Mouse (Mus musculus) layer of hippocampus, adult 8-10 months (tissue): ENCODE measurements at regions not wholly inside any gene's neighbourhood (a gene's known extent, or its start where the extent isn't known, plus 50 kb on each side); places are given as distances from the start of the nearest gene placed in this dataset.

Source experiments
- DNase-seq, 2 experiments: peaks; one replicate each; pipeline ENCODE4 v3.0.0; 2022; ENCODE audit warnings: low spot score in 2 of 2

DNA sequence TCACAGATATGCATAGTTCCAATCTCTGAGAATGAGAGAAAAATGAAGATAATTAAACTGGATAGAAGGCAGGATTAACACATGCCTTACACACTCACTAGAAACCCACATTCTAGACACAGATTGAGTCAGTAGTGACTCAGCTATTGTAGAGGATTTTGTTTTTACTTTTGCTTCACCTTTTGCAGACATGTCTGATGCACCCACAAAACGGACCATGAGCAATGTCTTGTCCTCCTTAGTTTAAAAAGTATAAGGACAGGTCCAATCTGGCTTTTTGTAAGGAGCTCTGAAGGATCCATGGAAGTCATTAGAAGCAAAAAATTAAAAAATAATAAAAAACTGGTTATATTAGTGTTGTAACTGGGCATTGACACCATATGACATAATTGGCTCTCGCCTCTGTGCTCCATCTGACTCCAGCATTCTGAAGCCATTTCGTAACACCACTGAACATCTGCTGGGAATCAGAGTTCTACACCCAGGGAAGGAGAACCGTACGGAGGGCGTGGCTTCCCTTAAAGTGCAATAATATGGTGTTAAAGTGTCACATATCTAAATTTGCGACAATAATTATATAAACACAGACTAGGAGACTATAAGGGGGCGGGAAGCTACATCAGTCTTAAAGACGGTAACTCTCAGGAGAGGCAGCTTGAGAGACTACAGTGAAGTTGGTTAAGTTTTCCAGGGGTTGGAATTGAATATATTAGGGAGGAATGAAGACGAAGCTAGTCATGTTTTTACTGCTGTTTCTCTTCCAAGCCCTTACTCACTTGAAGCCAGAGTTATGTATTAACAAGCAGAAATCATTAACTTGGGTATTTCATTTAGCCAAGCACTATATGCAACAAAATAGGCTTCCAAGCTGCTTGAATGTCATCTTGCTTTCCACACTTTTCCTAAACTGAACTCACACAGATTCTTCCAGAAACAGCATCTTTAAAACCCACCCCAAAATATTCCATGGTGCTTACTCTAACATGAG is 558.0 kb downstream of the Ebf1 start:
- DNase-seq, result no peak

DNA sequence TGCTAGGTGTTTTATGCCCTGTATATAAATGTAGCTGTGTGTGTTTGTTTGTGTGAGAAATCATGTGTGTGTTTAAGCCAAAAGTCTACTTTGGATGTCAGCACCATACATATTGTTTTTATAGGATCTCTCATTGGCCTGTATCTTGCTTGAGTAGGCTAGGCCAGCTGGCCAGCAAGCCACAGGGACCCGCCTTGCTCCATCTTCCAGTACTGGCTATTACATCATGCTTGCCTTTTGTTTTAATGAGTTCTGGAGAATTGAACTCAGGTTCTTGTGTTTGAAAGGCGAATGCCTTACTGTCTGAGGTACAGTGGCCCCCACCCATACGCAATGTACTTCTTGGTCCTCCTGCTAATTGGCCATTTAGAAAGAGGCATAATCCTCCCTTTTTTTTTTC is 559.9 kb downstream of the Ebf1 start:
- DNase-seq, result no peak

DNA sequence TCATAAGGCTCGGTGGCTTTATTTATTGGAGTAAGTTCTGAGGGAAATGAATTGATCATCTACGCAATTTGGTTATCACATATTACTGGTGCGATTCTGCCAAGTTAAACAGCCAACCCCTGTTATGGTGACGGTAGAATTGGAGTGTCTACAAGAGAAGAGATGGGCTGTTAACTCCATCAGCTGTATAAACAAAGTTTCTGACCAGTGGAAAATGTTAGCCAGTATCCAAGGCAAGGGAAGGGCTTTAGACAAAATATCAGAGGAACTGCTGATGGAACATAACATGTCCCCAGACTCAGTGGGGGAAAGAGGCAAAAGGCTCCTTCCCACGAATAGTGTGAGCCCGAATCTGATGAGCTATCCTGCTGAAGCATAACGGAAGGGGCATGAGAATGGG is 560.9 kb downstream of the Ebf1 start:
- DNase-seq, result no peak

- no peak for DNase-seq
These were observed 561.9 kb downstream of the Ebf1 start for GRCm38 (mm10) chr11:45179019-45179418.

DNA sequence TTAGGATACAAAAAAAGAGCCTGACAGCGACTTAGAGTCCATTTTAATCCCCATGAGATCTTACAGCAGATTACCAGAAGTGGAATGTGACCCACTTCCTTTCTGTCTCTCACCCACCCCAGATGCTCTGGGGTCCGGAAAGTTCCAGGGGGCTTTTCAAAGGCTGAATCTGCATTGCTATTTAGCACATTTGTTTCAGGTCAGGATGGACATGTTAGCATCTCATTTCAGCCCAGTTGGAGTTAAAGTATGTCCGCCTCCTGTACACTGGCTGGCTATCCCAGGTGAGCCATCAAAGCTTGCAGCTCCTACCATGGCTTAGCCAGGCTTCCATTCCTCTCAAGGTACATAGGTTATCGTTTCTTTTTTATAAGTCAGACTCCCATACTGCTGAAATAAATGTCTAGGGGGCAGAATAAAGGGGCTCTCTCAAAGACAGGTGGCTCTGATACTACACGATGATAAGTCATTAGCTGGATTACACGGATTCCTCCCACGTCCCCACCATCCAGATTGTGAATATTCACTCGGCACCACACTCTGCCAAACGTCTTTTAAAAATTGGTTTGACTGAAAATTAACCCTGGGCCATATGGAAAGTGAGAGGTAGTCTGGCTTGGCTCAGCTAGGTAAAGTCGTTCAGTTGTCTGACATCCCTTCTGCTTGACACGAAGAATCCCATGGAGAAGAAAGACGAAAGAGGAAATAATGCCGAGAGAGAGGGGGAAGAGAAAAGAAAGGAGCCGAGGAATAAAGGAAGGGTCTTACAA is 573.7 kb downstream of the Ebf1 start:
- no peak for DNase-seq

GRCm38 (mm10) chr11:45191392-45192189 is 574.5 kb downstream of the Ebf1 start:
- no peak for DNase-seq

- DNase-seq, result no peak
These were observed 576.2 kb downstream of the Ebf1 start for GRCm38 (mm10) chr11:45193319-45193718.

DNA sequence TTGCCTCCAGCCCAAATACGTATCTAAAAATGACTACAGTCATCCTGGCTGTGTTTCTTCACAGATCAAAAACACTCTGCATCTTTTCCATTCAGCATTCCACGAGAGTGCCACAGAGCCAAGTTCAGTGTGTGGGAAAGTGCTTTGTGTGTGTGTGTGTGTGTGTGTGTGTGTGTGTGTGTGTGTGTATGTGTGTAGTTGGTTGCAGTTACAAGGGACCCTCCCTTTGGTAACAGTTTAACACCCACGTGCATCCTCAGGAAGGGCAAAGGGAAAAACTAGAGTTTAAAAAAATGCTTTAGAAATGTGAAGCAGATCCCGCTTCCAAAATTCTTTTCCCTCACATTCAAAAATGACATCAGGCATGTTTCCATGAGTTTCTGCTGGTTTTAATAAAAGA is 582.4 kb downstream of the Ebf1 start:
- no peak for DNase-seq

DNA sequence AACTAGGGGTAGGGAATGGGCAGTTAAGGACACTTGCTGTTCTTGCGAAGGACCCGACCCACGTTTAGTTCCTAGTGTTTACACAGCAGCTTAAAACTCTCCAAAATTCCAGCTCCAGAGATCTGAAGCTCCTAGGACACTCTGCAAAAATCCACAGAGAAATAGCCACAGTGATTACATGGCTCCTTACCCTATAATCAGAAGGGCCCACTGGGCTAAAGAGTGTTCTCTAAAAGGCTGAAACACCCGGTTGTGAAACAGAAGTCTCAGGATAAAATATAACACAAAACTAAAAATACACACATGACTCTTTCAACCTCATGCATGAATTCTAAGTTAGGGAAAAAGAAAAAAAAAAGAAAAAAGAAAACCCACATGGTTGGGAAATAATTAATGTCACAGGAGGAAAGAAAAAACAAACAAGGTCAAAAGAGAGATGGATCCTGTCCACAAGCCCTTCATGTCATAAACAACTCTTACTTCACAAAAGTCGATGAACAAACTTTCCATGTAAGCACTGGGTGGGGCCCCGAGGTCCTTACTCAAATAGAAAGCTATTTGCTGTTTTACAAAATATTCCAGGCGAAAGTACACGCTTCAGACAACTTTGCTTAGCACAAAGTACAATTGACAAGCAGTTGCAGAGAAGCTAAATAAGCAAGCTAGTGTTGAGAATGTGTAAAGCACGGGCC is 583.7 kb downstream of the Ebf1 start:
- no peak for DNase-seq

GRCm38 (mm10) chr11:45203446-45203845 is 586.3 kb downstream of the Ebf1 start:
- no peak for DNase-seq

DNA sequence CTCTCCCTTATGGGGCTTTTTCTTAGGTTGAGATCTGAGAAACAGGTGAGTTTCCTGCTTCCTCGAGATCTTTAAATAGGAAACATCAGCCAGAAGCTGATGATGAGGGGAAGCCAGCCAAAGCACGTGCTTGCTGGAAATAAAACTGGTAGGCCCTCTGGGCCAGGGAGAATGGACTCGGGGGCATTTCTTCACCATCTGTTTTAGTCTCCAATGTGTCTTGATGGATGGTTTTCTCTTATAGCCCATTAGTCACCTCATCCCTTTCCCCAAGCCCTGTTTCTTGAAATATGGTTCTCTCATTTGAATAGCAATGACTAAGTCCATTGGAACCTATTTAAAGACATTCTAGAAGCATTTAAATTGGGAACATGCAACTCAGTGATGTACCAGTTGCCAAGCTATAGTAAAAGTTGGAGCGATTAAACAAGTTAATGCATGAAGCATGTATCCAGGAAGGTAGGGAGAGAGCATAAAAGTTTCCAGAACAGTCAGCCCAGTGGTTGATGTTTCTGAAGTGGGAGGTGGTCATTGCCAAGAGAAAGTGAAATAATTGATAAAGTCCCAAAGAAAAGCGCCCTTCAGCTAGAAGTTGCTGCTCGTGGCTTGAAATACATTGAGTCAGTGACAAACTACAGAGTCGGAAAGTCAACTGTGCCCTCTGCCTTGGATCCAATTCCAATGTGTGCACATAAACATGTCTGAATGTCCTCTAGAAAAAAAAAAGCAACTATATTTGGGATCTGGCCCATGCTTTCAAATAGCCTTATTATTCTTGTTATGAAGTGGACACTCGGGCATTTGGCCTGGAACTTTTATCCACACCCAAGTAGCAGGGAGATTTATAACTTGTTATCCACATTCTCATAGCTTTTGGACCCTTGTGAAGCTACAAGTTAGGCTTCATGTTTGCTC is 589.8 kb downstream of the Ebf1 start:
- DNase-seq, result no peak

GRCm38 (mm10) chr11:45214096-45214495 is 597.0 kb downstream of the Ebf1 start:
- DNase-seq, result no peak

DNA sequence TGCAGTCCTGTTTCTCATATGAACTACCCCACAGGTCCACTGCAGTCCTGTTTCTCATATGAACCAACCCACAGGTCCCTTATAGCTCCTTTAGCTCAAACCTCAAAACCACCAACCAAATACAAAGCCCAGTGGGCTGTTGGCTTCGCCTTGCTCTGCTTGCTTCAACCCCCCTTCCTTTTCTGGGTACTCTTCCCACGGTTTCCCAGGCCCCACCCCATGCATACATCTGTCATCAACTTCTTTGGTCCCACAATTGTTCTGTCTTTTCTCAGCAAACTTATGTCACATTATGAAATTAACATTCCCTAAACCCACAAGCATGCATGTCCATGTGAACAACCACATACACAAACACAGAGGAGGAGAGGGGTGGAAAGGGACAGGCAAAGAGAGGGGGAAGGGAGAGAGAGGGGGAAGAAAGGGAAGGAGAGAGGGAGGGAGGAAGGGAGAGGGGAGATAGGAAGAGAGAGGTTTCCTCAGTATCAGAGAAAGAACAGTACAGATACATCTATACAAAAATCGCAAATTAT is 599.9 kb downstream of the Ebf1 start:
- DNase-seq, result no peak

DNA sequence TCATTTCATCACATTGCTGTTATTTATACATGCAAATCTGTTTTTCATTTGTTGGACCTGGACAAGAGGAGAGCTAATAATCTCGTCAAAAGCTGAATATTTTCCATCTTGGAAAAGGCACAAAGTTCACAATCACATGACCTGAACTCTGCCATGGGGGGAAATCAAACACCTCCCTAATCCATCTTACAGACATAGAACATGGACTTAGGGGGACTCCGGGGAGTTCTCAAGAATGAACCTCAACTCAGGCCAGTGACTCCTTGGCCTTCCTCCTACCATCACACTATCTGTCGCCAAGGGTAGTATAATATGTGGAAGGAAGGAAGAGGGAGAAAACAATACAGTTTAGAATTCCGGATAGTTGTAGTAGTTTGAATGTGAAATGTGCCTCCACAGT is 602.1 kb downstream of the Ebf1 start:
- no peak for DNase-seq

- no peak for DNase-seq
These were observed 604.9 kb downstream of the Ebf1 start for GRCm38 (mm10) chr11:45222021-45222420.

GRCm38 (mm10) chr11:45235476-45236412 is 616.1 kb upstream of the Clint1 start:
- DNase-seq, result no peak

GRCm38 (mm10) chr11:45237056-45237455 is 614.8 kb upstream of the Clint1 start:
- no peak for DNase-seq

DNA sequence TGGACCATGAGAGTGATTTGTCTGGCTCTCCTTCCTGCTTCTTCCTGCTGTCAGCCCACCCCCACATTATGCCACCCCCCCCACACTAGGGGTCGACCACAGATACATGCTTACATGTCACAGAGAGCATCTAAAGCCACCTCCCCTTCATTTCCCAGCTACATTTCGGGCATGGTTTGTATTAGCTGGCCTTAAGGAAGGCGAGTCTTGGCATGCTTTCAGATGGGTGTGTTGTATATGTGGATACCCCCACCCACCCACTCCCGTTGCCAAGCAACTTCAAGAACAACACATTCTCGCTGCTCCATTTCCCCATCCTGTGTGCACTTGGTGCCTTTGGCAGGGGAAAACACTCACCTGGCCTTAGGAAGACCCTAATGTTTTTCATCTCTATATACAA is 612.8 kb upstream of the Clint1 start:
- no peak for DNase-seq

DNA sequence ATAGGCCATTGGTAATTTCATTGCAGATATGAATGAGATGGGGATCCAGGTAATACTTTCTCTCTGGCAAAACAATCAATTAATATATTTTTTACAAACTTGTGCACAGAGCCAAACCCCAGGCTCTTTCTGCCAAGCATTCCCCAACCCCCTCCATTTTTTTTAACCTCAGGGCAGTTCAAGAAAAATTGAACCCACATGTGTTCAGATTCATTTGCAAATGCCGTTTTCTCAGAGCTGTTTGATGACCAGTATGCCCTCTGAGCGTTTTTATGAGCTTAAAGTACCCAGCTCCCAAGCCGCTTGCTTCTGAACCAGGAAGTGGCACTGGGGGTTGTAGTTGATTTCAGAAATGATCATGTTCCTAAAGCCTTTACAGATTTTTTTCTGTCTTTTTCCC is 611.4 kb upstream of the Clint1 start:
- DNase-seq, result no peak
